Mouse (Mus musculus): ENCODE measurements around the gene Sirt7. TPM values are rescaled to one million over a fixed set of nuclear protein-coding genes. Genes with fewer than 3 reads are reported as not detected.
A peak's percentile ranks its signal among the peaks of the same experiment; 100 is the strongest.

The Sirt7 gene
- total and polyA plus RNA-seq, 3 experiments, result 74.4 to 91.3 (median 75.2) TPM

- in situ Hi-C loops (cut with MboI; ENCODE audit: low pct_ligation_motif_present, low pct_unique_long_range_greater_than_20kb, low sequenced_read_pairs) (loop anchor here (10.0 kb wide), 1 partner anchor 55 kb away; no protein-coding TSS in a partner anchor), dilution Hi-C loops (cut with MboI; ENCODE audit: extremely low pct_ligation_motif_present, extremely low pct_unique_long_range_greater_than_20kb, low sequenced_read_pairs) (no loop called here)
- Histone ChIP-seq H3K36me3 (replicated peaks in 1 of 2; ENCODE audit: control insufficient read depth in 1 of 2, insufficient read depth in 1 of 2, low read length in 1 of 2) (peaks cover 22 to 34% of the 10 kb centered on the region in 2 experiments), H3K9me3 (replicated peaks; ENCODE audit: low read length) (no peaks in the 10 kb centered on the region), H3K27ac (ENCODE audit: insufficient read depth, low read depth) (peak overlapping the region; percentile 74), H3K4me2 (ENCODE audit: insufficient read depth, low read depth, poor library complexity, severe bottlenecking) (peak overlapping the region; percentile 87), H3K79me2 (replicated peaks; ENCODE audit: control insufficient read depth, extremely low read depth, insufficient read depth, poor library complexity, severe bottlenecking) (peaks cover 42% of the 10 kb centered on the region), H3K4me1 (ENCODE audit: control insufficient read depth in 1 of 2, insufficient read depth in 2 of 2) (peaks cover 42 to 72% of the 10 kb centered on the region in 2 experiments), H3K27me3 (replicated peaks) (no peaks in the 10 kb centered on the region), H3K4me3 (replicated peaks in 1 of 3; ENCODE audit: low read depth in 2 of 3, low read length in 2 of 3, poor library complexity in 1 of 3) (peak overlapping the region in 2 of 3 experiments; percentile 23 to 74), H3K9ac (ENCODE audit: insufficient read depth, low read depth) (peak overlapping the region; percentile 96)
- no peak for DNase-seq (ENCODE audit: extremely low read depth)
- no peak for TF ChIP-seq TCF12 (IDR thresholded peaks at IDR 0.05; ENCODE audit: low read depth, low read length)
- TF ChIP-seq POLR2A (IDR thresholded peaks at IDR 0.05; ENCODE audit: low read depth, low read length), result peak; percentile 34; the same call in 1 of the 2 replicates
These were observed 4.3 kb upstream of the Sirt7 start for GRCm38 (mm10) chr11:120629341-120629730.

- no peaks in the 10 kb centered on the region for H3K27me3 ChIP-seq (replicated peaks)
- dilution Hi-C loops (cut with MboI; ENCODE audit: extremely low pct_ligation_motif_present, extremely low pct_unique_long_range_greater_than_20kb, low sequenced_read_pairs), result no loop called here
- in situ Hi-C loops (cut with MboI; ENCODE audit: low pct_ligation_motif_present, low pct_unique_long_range_greater_than_20kb, low sequenced_read_pairs), result loop anchor here (10.0 kb wide), 1 partner anchor 56 kb away; no protein-coding TSS in a partner anchor
- peaks cover 22 to 36% of the 10 kb centered on the region in 2 experiments for H3K36me3 ChIP-seq (replicated peaks in 1 of 2; ENCODE audit: control insufficient read depth in 1 of 2, insufficient read depth in 1 of 2, low read length in 1 of 2)
- H3K9me3 ChIP-seq (replicated peaks; ENCODE audit: low read length), result no peaks in the 10 kb centered on the region
- TF ChIP-seq POLR2AphosphoS2 (IDR thresholded peaks at IDR 0.05; ENCODE audit: low read depth, low read length), result 0 out of 2 replicates have a peak, but pooled peaks have one; percentile 35
- no peak for TF ChIP-seq SIN3A (IDR thresholded peaks at IDR 0.05; ENCODE audit: low read length)
- peak overlapping the region; percentile 34 for H3K27ac ChIP-seq (ENCODE audit: insufficient read depth, low read depth)
- peak overlapping the region; percentile 22; the same call in 1 of the 2 replicates for H3K9ac ChIP-seq (ENCODE audit: insufficient read depth, low read depth)
- peak overlapping the region; percentile 33 for H3K4me2 ChIP-seq (ENCODE audit: insufficient read depth, low read depth, poor library complexity, severe bottlenecking)
- DNase-seq (ENCODE audit: extremely low read depth), result no peak
- H3K4me3 ChIP-seq (replicated peaks in 1 of 3; ENCODE audit: low read depth in 2 of 3, low read length in 2 of 3, poor library complexity in 1 of 3), result peak overlapping the region; percentile 23 to 74 (median 35)
- H3K4me1 ChIP-seq (ENCODE audit: control insufficient read depth in 1 of 2, insufficient read depth in 2 of 2), result peaks cover 42 to 71% of the 10 kb centered on the region in 2 experiments
- peaks cover 47% of the 10 kb centered on the region for H3K79me2 ChIP-seq (replicated peaks; ENCODE audit: control insufficient read depth, extremely low read depth, insufficient read depth, poor library complexity, severe bottlenecking)
These were observed 3.7 kb upstream of the Sirt7 start for GRCm38 (mm10) chr11:120628601-120629340.

GRCm38 (mm10) chr11:120627468-120628300, 2.6 kb upstream of the Sirt7 start:
- peak overlapping the region; percentile 16; the same call in 1 of the 2 replicates for H3K9ac ChIP-seq (ENCODE audit: insufficient read depth, low read depth)
- peak overlapping the region; percentile 23 to 74 (median 35) for H3K4me3 ChIP-seq (replicated peaks in 1 of 3; ENCODE audit: low read depth in 2 of 3, low read length in 2 of 3, poor library complexity in 1 of 3)
- H3K36me3 ChIP-seq (replicated peaks in 1 of 2; ENCODE audit: control insufficient read depth in 1 of 2, insufficient read depth in 1 of 2, low read length in 1 of 2), result peaks cover 31 to 47% of the 10 kb centered on the region in 2 experiments
- in situ Hi-C loops (cut with MboI; ENCODE audit: low pct_ligation_motif_present, low pct_unique_long_range_greater_than_20kb, low sequenced_read_pairs), result loop anchor here (10.0 kb wide), 1 partner anchor 57 kb away; no protein-coding TSS in a partner anchor
- peaks cover 42 to 80% of the 10 kb centered on the region in 2 experiments for H3K4me1 ChIP-seq (ENCODE audit: control insufficient read depth in 1 of 2, insufficient read depth in 2 of 2)
- no peaks in the 10 kb centered on the region for H3K9me3 ChIP-seq (replicated peaks; ENCODE audit: low read length)
- H3K27ac ChIP-seq (ENCODE audit: insufficient read depth, low read depth), result peak overlapping the region; percentile 75
- dilution Hi-C loops (cut with MboI; ENCODE audit: extremely low pct_ligation_motif_present, extremely low pct_unique_long_range_greater_than_20kb, low sequenced_read_pairs), result no loop called here
- DNase-seq (ENCODE audit: extremely low read depth), result peak; percentile 94
- H3K4me2 ChIP-seq (ENCODE audit: insufficient read depth, low read depth, poor library complexity, severe bottlenecking), result peak overlapping the region; percentile 37
- peaks cover 57% of the 10 kb centered on the region for H3K79me2 ChIP-seq (replicated peaks; ENCODE audit: control insufficient read depth, extremely low read depth, insufficient read depth, poor library complexity, severe bottlenecking)
- H3K27me3 ChIP-seq (replicated peaks), result no peaks in the 10 kb centered on the region
- TF ChIP-seq PAX5 (IDR thresholded peaks at IDR 0.05; ENCODE audit: low read length) (no peak), ETS1 (conservative IDR thresholded peaks at IDR 0.05; ENCODE audit: low read depth, low read length) (peak; percentile 73), ZNF384 (IDR thresholded peaks at IDR 0.05; ENCODE audit: low read depth, low read length) (peak; percentile 95), NELFE (IDR thresholded peaks at IDR 0.05; ENCODE audit: low read depth, low read length) (peak; percentile 40; the same call in 1 of the 2 replicates), MAZ (IDR thresholded peaks at IDR 0.05; ENCODE audit: low read depth, low read length) (no peak), MXI1 (IDR thresholded peaks at IDR 0.05; ENCODE audit: low read depth, low read length) (peak; percentile 97), KAT2A (IDR thresholded peaks at IDR 0.05; ENCODE audit: insufficient replicate concordance, low read length) (peak; percentile 74; the same call in 1 of the 2 replicates), E2F4 (IDR thresholded peaks at IDR 0.05; ENCODE audit: insufficient replicate concordance, low read depth, low read length) (no peak), UBTF (IDR thresholded peaks at IDR 0.05; ENCODE audit: low read depth, low read length) (no peak), NRF1 (IDR thresholded peaks at IDR 0.05; ENCODE audit: low read depth, low read length) (no peak), MEF2A (IDR thresholded peaks at IDR 0.05; ENCODE audit: borderline replicate concordance, low read depth, low read length) (peak; percentile 87), HCFC1 (IDR thresholded peaks at IDR 0.05; ENCODE audit: low read depth, low read length) (peak; percentile 79), JUND (conservative IDR thresholded peaks at IDR 0.05; ENCODE audit: low read depth, low read length) (no peak), ZKSCAN1 (IDR thresholded peaks at IDR 0.05; ENCODE audit: borderline replicate concordance, low read depth, low read length) (peak; percentile 5; the same call in 1 of the 2 replicates), TBP (conservative IDR thresholded peaks at IDR 0.05; ENCODE audit: low read depth, low read length) (0 out of 2 replicates have a peak, but pooled peaks have one; percentile 29), CTCF (conservative IDR thresholded peaks at IDR 0.05 in 1 of 2, IDR thresholded peaks at IDR 0.05 in 1 of 2; ENCODE audit: low read depth in 2 of 2, low read length in 2 of 2) (no peak), MAX (IDR thresholded peaks at IDR 0.05; ENCODE audit: low read length) (peak; percentile 99)

Measured in CH12.LX (cell line).